In genomic region chr12:75670611-75671010, GRCm38 (mm10) we compare ENCODE assay signal across 7 mouse cellular contexts. TPM values are rescaled to one million over a fixed set of nuclear protein-coding genes. Genes with fewer than 3 reads are reported as not detected.
DNase-seq lines count a peak whose midpoint lies in the region; ATAC-seq and TF ChIP-seq lines count a peak whose summit lies in the region.

No protein-coding gene starts in this region.

- no peak for TF ChIP-seq CTCF in lung, embryonic 14.5 days (IDR thresholded peaks at IDR 0.05; ENCODE audit: low read depth)
- TF ChIP-seq CTCF in intestine, postnatal 0 days (IDR thresholded peaks at IDR 0.05; ENCODE audit: low read depth) = no peak

- peak overlapping the region; percentile 67 for H3K9ac ChIP-seq in lung, embryonic 14.5 days
- H3K9ac ChIP-seq in embryonic facial prominence, embryonic 12.5 days = no peak overlapping the region
- no peak overlapping the region; the same call in 1 of the 2 replicates for H3K9ac ChIP-seq in intestine, postnatal 0 days (ENCODE audit: low read depth, low read length)
- H3K9ac ChIP-seq in neural tube, embryonic 15.5 days (replicated peaks) = peak overlapping the region; percentile 47

- peak overlapping the region; percentile 90; the same call in 1 of the 2 replicates for H3K27ac ChIP-seq in lung, embryonic 14.5 days (ENCODE audit: low read depth)
- H3K27ac ChIP-seq in embryonic facial prominence, embryonic 12.5 days = no peak overlapping the region
- peak overlapping the region; percentile 96; the same call in 1 of the 2 replicates for H3K27ac ChIP-seq in intestine, postnatal 0 days (ENCODE audit: low read depth, low read length)
- peak overlapping the region; percentile 90 for H3K27ac ChIP-seq in neural tube, embryonic 15.5 days (replicated peaks)

- no peaks in the 10 kb centered on the region for H3K27me3 ChIP-seq in lung, embryonic 14.5 days (ENCODE audit: insufficient read depth, low read length)
- no peaks in the 10 kb centered on the region for H3K27me3 ChIP-seq in embryonic facial prominence, embryonic 12.5 days
- H3K27me3 ChIP-seq in intestine, postnatal 0 days (replicated peaks; ENCODE audit: control insufficient read depth, insufficient read depth, low read length) = no peaks in the 10 kb centered on the region
- H3K27me3 ChIP-seq in neural tube, embryonic 15.5 days (replicated peaks) = no peaks in the 10 kb centered on the region

- WGBS in lung, embryonic 14.5 days = 83% methylated on average over 6 of the region's 6 CpGs
- WGBS in embryonic facial prominence, embryonic 12.5 days = 91% methylated on average over 6 of the region's 6 CpGs
- WGBS in intestine, postnatal 0 days = 89% methylated on average over 6 of the region's 6 CpGs
- WGBS in neural tube, embryonic 15.5 days = 92% methylated on average over 6 of the region's 6 CpGs

- H3K4me3 ChIP-seq in lung, embryonic 14.5 days (ENCODE audit: low read depth, low read length) = peak overlapping the region; percentile 69
- peak overlapping the region; percentile 47 for H3K4me3 ChIP-seq in embryonic facial prominence, embryonic 12.5 days
- H3K4me3 ChIP-seq in intestine, postnatal 0 days (ENCODE audit: low read depth, low read length) = peak overlapping the region; percentile 66
- peak overlapping the region; percentile 72 for H3K4me3 ChIP-seq in neural tube, embryonic 15.5 days (replicated peaks)

- H3K36me3 ChIP-seq in lung, embryonic 14.5 days (ENCODE audit: insufficient read depth) = no peaks in the 10 kb centered on the region
- H3K36me3 ChIP-seq in embryonic facial prominence, embryonic 12.5 days = no peaks in the 10 kb centered on the region
- H3K36me3 ChIP-seq in intestine, postnatal 0 days (ENCODE audit: control insufficient read depth, insufficient read depth) = no peaks in the 10 kb centered on the region
- H3K36me3 ChIP-seq in neural tube, embryonic 15.5 days = no peaks in the 10 kb centered on the region

- DNase-seq in lung, embryonic 14.5 days = no peak
- DNase-seq in lung, postnatal 36 days = no peak
- no peak for DNase-seq in right cerebral cortex, postnatal 25 days
- no peak for DNase-seq in retina, embryonic 14.5 days (ENCODE audit: low spot score)

- no peak for ATAC-seq in lung, embryonic 14.5 days (ENCODE audit: insufficient read depth)
- no peak for ATAC-seq in embryonic facial prominence, embryonic 12.5 days (ENCODE audit: insufficient number of reproducible peaks, insufficient read depth, low FRiP score, low TSS enrichment)
- no peak for ATAC-seq in intestine, postnatal 0 days
- no peak for ATAC-seq in neural tube, embryonic 15.5 days (ENCODE audit: low FRiP score)

- 0 out of 2 replicates have a peak, but pooled peaks cover 6% of the 10 kb centered on the region for H3K4me1 ChIP-seq in lung, embryonic 14.5 days (ENCODE audit: insufficient read depth)
- peaks cover 10% of the 10 kb centered on the region; the same call in 1 of the 2 replicates for H3K4me1 ChIP-seq in embryonic facial prominence, embryonic 12.5 days
- no peaks in the 10 kb centered on the region; the same call in 1 of the 2 replicates for H3K4me1 ChIP-seq in intestine, postnatal 0 days (replicated peaks; ENCODE audit: control insufficient read depth, insufficient read depth, low read length)
- H3K4me1 ChIP-seq in neural tube, embryonic 15.5 days = peaks cover 15% of the 10 kb centered on the region

- peak overlapping the region; percentile 71 for H3K4me2 ChIP-seq in lung, embryonic 14.5 days
- H3K4me2 ChIP-seq in embryonic facial prominence, embryonic 12.5 days (replicated peaks) = peak overlapping the region; percentile 70
- H3K4me2 ChIP-seq in intestine, postnatal 0 days (replicated peaks; ENCODE audit: low read depth) = peak overlapping the region; percentile 75
- peak overlapping the region; percentile 71 for H3K4me2 ChIP-seq in neural tube, embryonic 15.5 days

- no peaks in the 10 kb centered on the region for H3K9me3 ChIP-seq in lung, embryonic 14.5 days (ENCODE audit: low read depth, low read length)
- H3K9me3 ChIP-seq in embryonic facial prominence, embryonic 12.5 days = no peaks in the 10 kb centered on the region
- no peaks in the 10 kb centered on the region for H3K9me3 ChIP-seq in intestine, postnatal 0 days (ENCODE audit: control insufficient read depth)
- no peaks in the 10 kb centered on the region for H3K9me3 ChIP-seq in neural tube, embryonic 15.5 days (replicated peaks)

RNA-seq across cellular contexts. Expression of gene Wdr89, which starts 1.3 kb away (rescaled TPM):
- polyA plus RNA-seq in lung, embryonic 14.5 days (2014; fragmentation: Nextera tagmentation; extraction: Ambion mirVana) = 14.0 and 14.5 TPM in 2 replicates
- polyA plus RNA-seq in embryonic facial prominence, embryonic 12.5 days (2016; fragmentation: Nextera tagmentation; extraction: Ambion mirVana) = 12.9 and 14.6 TPM in 2 replicates
- polyA plus RNA-seq in intestine, postnatal 0 days (2015; fragmentation: Nextera tagmentation; extraction: Ambion mirVana) = 4.3 and 5.3 TPM in 2 replicates
- polyA plus RNA-seq in neural tube, embryonic 15.5 days (2015; fragmentation: Nextera tagmentation; extraction: Ambion mirVana) = 5.2 and 7.2 TPM in 2 replicates

Comparison
In these comparisons a context has a peak if more than half of its experiments do, and no peak if none do; other contexts are left out.
1. H3K9ac ChIP-seq: peak in lung, embryonic 14.5 days (single experiment) and neural tube, embryonic 15.5 days (single experiment); none in embryonic facial prominence, embryonic 12.5 days (single experiment) and intestine, postnatal 0 days (single experiment).
2. Peak in every context shown above with its lines, with median percentiles within 50 percentile points of each other: H3K4me2 ChIP-seq and H3K4me3 ChIP-seq.